ENCODE assay signal across 9 mouse cellular contexts in the genomic region with DNA sequence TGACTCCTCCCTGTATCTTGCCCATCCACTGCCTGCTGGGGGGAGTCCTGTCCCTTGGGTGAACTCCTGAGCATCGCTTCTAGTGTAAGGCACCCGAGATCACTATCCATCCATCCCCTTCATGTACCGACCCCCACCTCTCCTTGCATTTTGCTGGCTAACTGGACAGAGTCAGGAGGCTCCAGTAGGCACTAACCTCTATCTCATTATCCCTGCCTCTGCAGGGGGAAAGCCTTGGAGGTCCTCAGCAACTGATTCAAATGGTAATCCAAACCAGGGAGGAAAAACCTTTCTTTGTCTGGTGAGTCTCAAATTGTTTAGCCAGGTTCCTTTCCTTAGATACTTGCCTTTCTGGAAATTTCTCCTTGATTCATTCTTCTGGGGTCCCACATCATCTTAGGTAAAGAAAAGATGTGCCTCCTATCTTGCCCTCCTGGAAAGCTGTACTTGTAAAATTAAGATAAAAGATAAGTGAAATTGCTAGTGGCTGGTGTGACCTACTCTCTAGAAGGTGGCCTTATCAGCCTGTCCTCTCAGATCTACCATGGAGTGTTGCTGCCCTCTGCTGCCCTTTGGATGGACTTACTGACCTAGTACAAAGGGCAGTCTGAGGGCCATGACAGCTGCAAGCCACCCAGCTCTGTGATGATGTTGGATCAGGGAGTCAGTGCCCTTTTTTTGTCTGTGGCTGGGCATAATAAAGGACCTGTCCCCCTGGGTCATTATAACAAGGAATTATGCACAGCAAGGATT. TPM values are rescaled to one million over a fixed set of nuclear protein-coding genes. Genes with fewer than 3 reads are reported as not detected.
DNase-seq lines count a peak whose midpoint lies in the region; ATAC-seq lines count a peak whose summit lies in the region.
"Had no signal": no experiment of that assay in that cellular context is flagged by ENCODE, and none has a peak within 500 bp of the region (broad histone marks: within the 10 kb centered on the region; RNA-seq: fewer than 3 reads in every experiment).

No protein-coding gene starts in this region.

- no peak overlapping the region for H3K9ac ChIP-seq in liver, embryonic 16.5 days (ENCODE audit: low read depth, low read length)
- H3K9ac ChIP-seq: limb, embryonic 12.5 days had no signal

- WGBS in liver, embryonic 16.5 days (ENCODE audit: insufficient replicate concordance), result 53% methylated on average over 3 of the region's 3 CpGs

- H3K4me1 ChIP-seq in liver, embryonic 16.5 days (ENCODE audit: control insufficient read depth, low read depth, low read length), result no peaks in the 10 kb centered on the region
- H3K4me1 ChIP-seq: limb, embryonic 12.5 days had no signal

- no peak overlapping the region for H3K4me3 ChIP-seq in liver, embryonic 16.5 days (ENCODE audit: low read depth, low read length)
- H3K4me3 ChIP-seq: limb, embryonic 12.5 days had no signal

- no peak overlapping the region for H3K4me2 ChIP-seq in liver, embryonic 16.5 days (ENCODE audit: low read depth, low read length)
- H3K4me2 ChIP-seq: limb, embryonic 12.5 days had no signal

- DNase-seq in B cell, adult 2 months, result peak; percentile 83 to 84
- peak; percentile 14 for DNase-seq in WW6 (ENCODE audit: low read depth, low spot score)
- DNase-seq in cerebellum, postnatal 4 days (ENCODE audit: low spot score in 2 of 2), result peak; percentile 48 to 72
- peak; percentile 63 to 82 for DNase-seq in heart, adult 9 months (ENCODE audit: low spot score in 2 of 2)
- peak; percentile 77 to 81 for DNase-seq in kidney, postnatal 4 days
- DNase-seq in ovary, postnatal 14 days (ENCODE audit: low spot score), result peak; percentile 49
- DNase-seq in thymus, postnatal 14 days, result peak; percentile 77

- ATAC-seq in liver, embryonic 16.5 days (ENCODE audit: low read depth), result peak; percentile 48; the same call in 1 of the 2 replicates

- H3K27me3 ChIP-seq in liver, embryonic 16.5 days (ENCODE audit: control insufficient read depth, insufficient read depth, low read depth, low read length), result no peaks in the 10 kb centered on the region

- H3K9me3 ChIP-seq in liver, embryonic 16.5 days (replicated peaks; ENCODE audit: control insufficient read depth, low read length), result no peaks in the 10 kb centered on the region
- H3K9me3 ChIP-seq: limb, embryonic 12.5 days had no signal

- H3K36me3 ChIP-seq in liver, embryonic 16.5 days (ENCODE audit: control insufficient read depth, insufficient read depth), result no peaks in the 10 kb centered on the region
- H3K36me3 ChIP-seq: limb, embryonic 12.5 days had no signal

- H3K27ac ChIP-seq in liver, embryonic 16.5 days (ENCODE audit: low read length), result no peak overlapping the region
- H3K27ac ChIP-seq: limb, embryonic 12.5 days had no signal

RNA-seq across cellular contexts. Expression of a gene that starts 7.3 kb away (rescaled TPM):
- not detected in 2 replicates for polyA plus RNA-seq in liver, embryonic 16.5 days (2015; fragmentation: Nextera tagmentation; extraction: Ambion mirVana)
- polyA plus RNA-seq: limb, embryonic 12.5 days had no signal

RNA-seq across cellular contexts. Expression of a gene that starts 10.3 kb away (rescaled TPM):
- not detected in 2 replicates for polyA plus RNA-seq in liver, embryonic 16.5 days (2015; fragmentation: Nextera tagmentation; extraction: Ambion mirVana)
- polyA plus RNA-seq: limb, embryonic 12.5 days had no signal

RNA-seq across cellular contexts. Expression of a gene that starts 46.8 kb away (rescaled TPM):
- polyA plus RNA-seq in liver, embryonic 16.5 days (2015; fragmentation: Nextera tagmentation; extraction: Ambion mirVana), result 0.42 and 0.84 TPM in 2 replicates

Comparison
In these comparisons a context has a peak if more than half of its experiments do, and no peak if none do; other contexts are left out.
1. DNase-seq: peak in every context shown above with its lines; median percentile 84 in B cell, adult 2 months; 79 in kidney, postnatal 4 days; 77 in thymus, postnatal 14 days; 72 in heart, adult 9 months; 60 in cerebellum, postnatal 4 days; 49 in ovary, postnatal 14 days; 14 in WW6.